Mouse (Mus musculus): ENCODE measurements around the gene Npvf.
"Not testable (repeated sequence)": the region's sequence is repeated elsewhere in the genome, so short reads cannot be mapped to it uniquely, and the experiment has no call there.

Npvf gene

GRCm38 (mm10) chr6:50639656-50640055 is 14.6 kb downstream of the Npvf start:
- DNase-seq: no peak

- not testable (repeated sequence) for DNase-seq
Observed at GRCm38 (mm10) chr6:50626170-50626569, 28.1 kb downstream of the Npvf start.

- not testable (repeated sequence) for DNase-seq
Observed at GRCm38 (mm10) chr6:50618273-50618672, 36.0 kb downstream of the Npvf start.

GRCm38 (mm10) chr6:50601620-50602019 is 52.6 kb downstream of the Npvf start:
- DNase-seq: peak; percentile 29
